Mouse (Mus musculus) CD4-positive, CD25-positive, alpha-beta regulatory T cell (primary cell): ENCODE measurements around the gene Trim7. TPM values are rescaled to one million over a fixed set of nuclear protein-coding genes. Genes with fewer than 3 reads are reported as not detected.

ENCODE experiments used
- polyA plus RNA-seq: library from polyadenylated mRNA; unstranded; fragments of 100-300 nt; shearing (Covaris generic); gene quantifications from one replicate; pipeline ENCODE4 v1.2.1, GENCODE M21; 2017

Gene Trim7
- polyA plus RNA-seq, result 1.2 TPM

GRCm38 (mm10) chr11:48825979-48826751 lies at the start of gene Trim7, which contains the start of gene Gm12184:
TSS of gene Trim7 (plus strand) at chr11:48826140.
TSS of gene Gm12184 (minus strand) at chr11:48826655.

DNA sequence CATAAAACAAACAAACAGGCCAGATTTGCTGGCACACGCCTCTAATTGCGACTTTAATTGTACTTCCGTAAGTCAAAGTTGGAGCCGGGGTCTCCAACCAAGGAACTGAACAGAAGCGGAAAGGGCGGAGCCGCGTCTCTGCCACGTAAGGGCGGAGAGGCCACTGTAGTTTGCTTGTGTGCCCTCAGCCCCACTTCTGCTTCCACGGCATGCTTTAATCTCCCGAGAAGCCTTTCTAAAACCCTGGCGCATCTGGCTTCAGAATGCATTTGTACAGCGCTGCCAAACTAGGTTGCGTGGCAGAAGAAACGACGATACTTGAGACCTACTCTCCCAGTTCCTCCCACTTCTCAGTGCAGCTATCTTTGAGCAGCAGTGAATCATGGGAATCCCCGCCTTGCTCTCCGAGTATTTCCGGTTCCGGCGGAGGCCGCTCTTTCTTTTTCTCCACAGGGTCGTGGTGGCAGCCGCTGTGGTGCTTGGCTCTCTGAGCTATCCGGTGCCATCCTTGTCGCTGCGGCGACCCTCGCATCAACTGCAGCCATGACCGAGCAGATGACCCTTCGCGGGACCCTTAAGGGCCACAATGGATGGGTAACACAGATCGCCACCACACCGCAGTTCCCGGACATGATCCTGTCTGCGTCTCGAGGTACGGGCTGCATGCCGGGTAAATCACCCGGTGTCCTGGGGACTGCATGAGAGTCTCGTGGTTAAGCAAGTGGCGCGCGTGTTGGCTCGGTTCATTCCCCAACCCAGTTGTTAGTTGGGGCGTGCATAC lies 25.8 kb upstream of the Trim7 start, which contains the start of gene Rack1:
Rack1 (plus strand) TSS at position 412 of the 781 bp plus-strand sequence.

DNA sequence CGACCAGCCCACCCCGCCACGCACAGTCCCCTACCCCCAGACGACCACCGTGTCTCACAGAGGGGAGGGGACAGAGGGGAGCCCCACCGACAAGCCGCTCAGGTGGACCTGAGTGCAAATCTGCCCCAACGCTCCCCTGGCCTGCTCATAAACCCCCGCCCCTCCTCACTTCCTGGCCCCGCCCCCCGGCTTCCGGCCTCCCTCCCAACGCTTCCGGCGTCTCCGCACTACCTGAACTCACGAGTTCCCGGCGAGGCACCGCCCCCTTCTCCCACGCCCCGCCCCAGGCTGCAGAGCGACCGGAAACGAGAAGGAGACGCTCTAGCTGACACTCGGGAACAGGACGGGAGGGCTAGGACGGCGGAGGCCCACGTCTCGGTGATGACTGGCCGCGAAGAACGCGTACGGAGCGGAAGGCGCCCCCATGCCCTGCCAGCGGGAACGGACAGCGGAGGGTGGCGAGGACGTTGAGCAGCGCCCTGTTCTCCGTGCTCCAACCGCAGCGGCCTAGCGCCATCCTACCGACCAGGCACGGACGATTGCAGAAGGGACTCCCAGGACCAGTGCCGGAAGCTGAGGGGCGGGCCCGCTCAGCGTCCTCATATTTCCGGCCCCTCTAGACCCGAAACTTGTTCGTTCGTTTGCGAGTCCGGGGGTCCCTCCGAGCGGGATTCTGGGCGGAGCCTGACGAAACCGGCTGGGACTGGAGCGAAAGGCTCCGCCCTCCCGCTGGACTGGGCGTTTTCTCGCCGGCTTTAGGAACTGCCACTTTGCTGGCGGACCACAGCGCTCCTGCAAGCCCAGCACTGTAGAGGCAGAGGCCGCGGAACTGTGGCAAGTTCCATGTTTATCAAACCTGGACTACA lies 8.9 kb upstream of the Trim7 start, which contains the start of gene Trim41:
Trim41 (minus strand) TSS at position 554 of the 866 bp plus-strand sequence.

DNA sequence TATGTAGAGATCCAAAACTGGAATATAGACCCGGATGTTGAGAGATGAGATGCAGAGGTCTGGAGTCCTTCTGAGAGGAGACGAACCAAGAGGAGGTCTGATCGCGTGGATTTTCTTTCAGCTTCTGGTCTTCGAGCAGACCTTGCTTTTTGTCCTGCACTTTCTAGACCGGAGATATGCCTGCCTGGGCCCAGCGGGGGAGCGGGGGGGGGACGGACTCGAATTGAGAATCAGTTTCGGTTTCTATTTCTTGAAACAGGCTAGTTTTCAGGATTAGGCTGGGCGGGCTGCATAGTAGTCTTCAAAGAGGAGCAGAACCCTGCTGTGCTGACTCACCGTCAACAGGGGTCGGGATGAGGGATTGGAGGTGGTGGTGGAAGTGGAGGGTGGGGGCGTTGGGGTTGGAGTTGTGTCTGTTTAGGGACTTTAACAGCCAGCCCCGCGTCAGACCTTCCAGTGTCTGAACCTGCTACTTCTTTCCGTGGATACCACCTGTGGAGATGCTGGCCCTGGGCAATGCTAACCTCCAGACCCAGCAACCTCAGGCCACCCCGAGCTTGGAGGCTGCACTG lies 45.3 kb downstream of the Trim7 start, which contains the start of gene Irgm1:
Irgm1 (minus strand) TSS at position 483 of the 572 bp plus-strand sequence.

Other genes with a start within 250 kb of the Trim7 start
- gene Rack1, start 25.8 kb upstream of the Trim7 start, polyA plus RNA-seq, result 572 TPM
- gene Trim41, start 8.8 kb upstream of the Trim7 start, polyA plus RNA-seq, result 1.3 TPM
- gene Gm12184, start 515 bp downstream of the Trim7 start, polyA plus RNA-seq, result 6.0 TPM
- 128 TPM for gene Irgm1, start 45.5 kb downstream of the Trim7 start, polyA plus RNA-seq
- gene Gm5431, start 76.1 kb downstream of the Trim7 start, polyA plus RNA-seq, result 1.3 TPM
- gene Psme2b, start 120.0 kb downstream of the Trim7 start, polyA plus RNA-seq, result 224 TPM
- 1.0 TPM for gene Olfr56, start 152.7 kb downstream of the Trim7 start, polyA plus RNA-seq
- 215 TPM for gene 9930111J21Rik1, start 153.3 kb downstream of the Trim7 start, polyA plus RNA-seq
- 5.1 TPM for gene Gm12185, start 166.1 kb downstream of the Trim7 start, polyA plus RNA-seq
- 197 TPM for gene Tgtp1, start 168.0 kb downstream of the Trim7 start, polyA plus RNA-seq
- 116 TPM for gene 9930111J21Rik2, start 225.1 kb downstream of the Trim7 start, polyA plus RNA-seq
- 249 TPM for gene Tgtp2, start 238.1 kb downstream of the Trim7 start, polyA plus RNA-seq